Comparison of ENCODE assay signal across 19 mouse cellular contexts in genomic region chr4:44103620-44104019, GRCm38 (mm10). TPM values are rescaled to one million over a fixed set of nuclear protein-coding genes. Genes with fewer than 3 reads are reported as not detected.
A peak's percentile ranks its signal among the peaks of the same experiment; 100 is the strongest.
DNase-seq lines count a peak whose midpoint lies in the region; ATAC-seq and TF ChIP-seq lines count a peak whose summit lies in the region.
"Had no signal": no experiment of that assay in that cellular context is flagged by ENCODE, and none has a peak within 500 bp of the region (broad histone marks: within the 10 kb centered on the region; RNA-seq: fewer than 3 reads in every experiment).

No protein-coding gene starts in this region.

- H3K36me3 ChIP-seq in hindbrain, embryonic 10.5 days, result no peaks in the 10 kb centered on the region
- no peaks in the 10 kb centered on the region for H3K36me3 ChIP-seq in hindbrain, embryonic 14.5 days (replicated peaks; ENCODE audit: control insufficient read depth, insufficient read depth)
- H3K36me3 ChIP-seq in limb, embryonic 10.5 days, result no peaks in the 10 kb centered on the region
- no peaks in the 10 kb centered on the region for H3K36me3 ChIP-seq in stomach, postnatal 0 days (ENCODE audit: control insufficient read depth, insufficient read depth, low read length)
- H3K36me3 ChIP-seq: embryonic facial prominence, embryonic 13.5 days; forebrain, embryonic 12.5 days; heart, embryonic 13.5 days; limb, embryonic 12.5 days; midbrain, embryonic 13.5 days had no signal

- H3K27me3 ChIP-seq in hindbrain, embryonic 10.5 days (ENCODE audit: insufficient read depth, poor library complexity, severe bottlenecking), result no peaks in the 10 kb centered on the region; the same call in 1 of the 2 replicates
- no peaks in the 10 kb centered on the region for H3K27me3 ChIP-seq in hindbrain, embryonic 14.5 days (ENCODE audit: control insufficient read depth, insufficient read depth, low read length)
- H3K27me3 ChIP-seq in limb, embryonic 10.5 days (ENCODE audit: low read depth, poor library complexity, severe bottlenecking), result no peaks in the 10 kb centered on the region
- H3K27me3 ChIP-seq in stomach, postnatal 0 days (ENCODE audit: control insufficient read depth, insufficient read depth, low read length), result no peaks in the 10 kb centered on the region
- H3K27me3 ChIP-seq: embryonic facial prominence, embryonic 13.5 days; forebrain, embryonic 12.5 days; heart, embryonic 13.5 days; limb, embryonic 12.5 days; midbrain, embryonic 13.5 days had no signal

- 0 out of 2 replicates have a peak overlapping the region, but pooled peaks have one; percentile 45 for H3K27ac ChIP-seq in hindbrain, embryonic 10.5 days
- no peak overlapping the region for H3K27ac ChIP-seq in hindbrain, embryonic 14.5 days
- peak overlapping the region; percentile 72 for H3K27ac ChIP-seq in limb, embryonic 10.5 days
- H3K27ac ChIP-seq in stomach, postnatal 0 days (replicated peaks), result 0 out of 2 replicates have a peak overlapping the region, but pooled peaks have one; percentile 18
- H3K27ac ChIP-seq: embryonic facial prominence, embryonic 13.5 days; forebrain, embryonic 12.5 days; macrophage; midbrain, embryonic 13.5 days had no signal

- 91% methylated on average over 8 of the region's 8 CpGs for WGBS in hindbrain, embryonic 10.5 days
- WGBS in hindbrain, embryonic 14.5 days, result 82% methylated on average over 8 of the region's 8 CpGs
- 82% methylated on average over 8 of the region's 8 CpGs for WGBS in limb, embryonic 10.5 days
- 60% methylated on average over 8 of the region's 8 CpGs for WGBS in stomach, postnatal 0 days

- DNase-seq in hindbrain, embryonic 10.5 days (ENCODE audit: low spot score), result no peak
- DNase-seq in hindbrain, embryonic 14.5 days (ENCODE audit: low spot score), result no peak
- peak; percentile 10 for DNase-seq in T-cell, adult 2 months (ENCODE audit: low spot score)
- DNase-seq in limb, embryonic 10.5 days (ENCODE audit: low spot score), result peak; percentile 31
- DNase-seq in stomach, postnatal 0 days (ENCODE audit: low spot score), result peak; percentile 61
- DNase-seq in ovary, postnatal 10 days (ENCODE audit: low spot score), result no peak
- no peak for DNase-seq in testis, postnatal 14 days (ENCODE audit: low spot score)
- DNase-seq in kidney, adult 8-10 months, result no peak
- DNase-seq: cerebellum, adult 11-12 months; cerebellum, postnatal 36 days; gastrocnemius, postnatal 25 days; right cerebral cortex, postnatal 14 days had no signal

- no peak overlapping the region for H3K4me2 ChIP-seq in hindbrain, embryonic 14.5 days (replicated peaks)
- H3K4me2 ChIP-seq in stomach, postnatal 0 days (replicated peaks; ENCODE audit: low read depth), result no peak overlapping the region
- H3K4me2 ChIP-seq: embryonic facial prominence, embryonic 13.5 days; forebrain, embryonic 12.5 days; heart, embryonic 13.5 days; limb, embryonic 12.5 days; midbrain, embryonic 13.5 days had no signal

- no peak overlapping the region for H3K4me3 ChIP-seq in hindbrain, embryonic 10.5 days
- H3K4me3 ChIP-seq in hindbrain, embryonic 14.5 days (replicated peaks; ENCODE audit: low read length), result no peak overlapping the region
- no peak overlapping the region for H3K4me3 ChIP-seq in limb, embryonic 10.5 days
- H3K4me3 ChIP-seq in stomach, postnatal 0 days (ENCODE audit: low read depth, low read length), result no peak overlapping the region
- H3K4me3 ChIP-seq: embryonic facial prominence, embryonic 13.5 days; forebrain, embryonic 12.5 days; heart, embryonic 13.5 days; limb, embryonic 12.5 days; midbrain, embryonic 13.5 days had no signal

- TF ChIP-seq EP300 in stomach, postnatal 0 days (optimal IDR thresholded peaks at IDR 0.05), result no peak

- no peak overlapping the region for H3K9ac ChIP-seq in hindbrain, embryonic 14.5 days
- H3K9ac ChIP-seq in stomach, postnatal 0 days (ENCODE audit: low read length), result no peak overlapping the region
- H3K9ac ChIP-seq: embryonic facial prominence, embryonic 13.5 days; forebrain, embryonic 12.5 days; heart, embryonic 13.5 days; limb, embryonic 12.5 days; midbrain, embryonic 13.5 days had no signal

- peaks cover 39% of the 10 kb centered on the region for H3K4me1 ChIP-seq in hindbrain, embryonic 10.5 days (replicated peaks)
- 0 out of 2 replicates have a peak, but pooled peaks cover 10% of the 10 kb centered on the region for H3K4me1 ChIP-seq in hindbrain, embryonic 14.5 days (replicated peaks; ENCODE audit: control insufficient read depth, insufficient read depth, low read length)
- H3K4me1 ChIP-seq in limb, embryonic 10.5 days, result peaks cover 61% of the 10 kb centered on the region
- H3K4me1 ChIP-seq in stomach, postnatal 0 days (replicated peaks; ENCODE audit: control insufficient read depth, insufficient read depth), result peaks cover 11% of the 10 kb centered on the region

- ATAC-seq in hindbrain, embryonic 14.5 days (ENCODE audit: low FRiP score), result no peak
- peak; percentile 82 for ATAC-seq in stomach, postnatal 0 days (ENCODE audit: low FRiP score, low TSS enrichment)
- ATAC-seq: inflammation-experienced regulatory T-cells, adult 6 months; midbrain, embryonic 13.5 days had no signal

- no peak for TF ChIP-seq CTCF in stomach, postnatal 0 days (IDR thresholded peaks at IDR 0.05; ENCODE audit: low read depth)

- H3K9me3 ChIP-seq in hindbrain, embryonic 10.5 days, result no peaks in the 10 kb centered on the region
- H3K9me3 ChIP-seq in hindbrain, embryonic 14.5 days (ENCODE audit: control insufficient read depth, low read length), result no peaks in the 10 kb centered on the region
- H3K9me3 ChIP-seq in limb, embryonic 10.5 days (replicated peaks), result no peaks in the 10 kb centered on the region
- H3K9me3 ChIP-seq in stomach, postnatal 0 days (ENCODE audit: control insufficient read depth, low read length), result no peaks in the 10 kb centered on the region
- H3K9me3 ChIP-seq: embryonic facial prominence, embryonic 13.5 days; forebrain, embryonic 12.5 days; heart, embryonic 13.5 days; limb, embryonic 12.5 days; midbrain, embryonic 13.5 days had no signal

RNA-seq across cellular contexts. Expression of gene Gne, which starts 19.6 kb away (rescaled TPM):
- 20.0 and 20.1 TPM in 2 replicates for polyA plus RNA-seq in hindbrain, embryonic 10.5 days (2016; fragmentation: Nextera tagmentation; extraction: Ambion mirVana)
- polyA plus RNA-seq in hindbrain, embryonic 14.5 days (2014; fragmentation: Nextera tagmentation; extraction: Ambion mirVana), result 32.1 and 35.1 TPM in 2 replicates
- 22.7 and 25.3 TPM in 2 replicates for polyA plus RNA-seq in limb, embryonic 10.5 days (2016; fragmentation: Nextera tagmentation; extraction: Ambion mirVana)
- 19.2 and 21.1 TPM in 2 replicates for polyA plus RNA-seq in stomach, postnatal 0 days (2015; fragmentation: Nextera tagmentation; extraction: Ambion mirVana)

Comparison
In these comparisons a context has a peak if more than half of its experiments do, and no peak if none do; other contexts are left out.
1. DNase-seq: peak in T-cell, adult 2 months (single experiment), limb, embryonic 10.5 days (single experiment) and stomach, postnatal 0 days (single experiment); none in hindbrain, embryonic 10.5 days (single experiment), hindbrain, embryonic 14.5 days (single experiment), ovary, postnatal 10 days (single experiment), testis, postnatal 14 days (single experiment) and kidney, adult 8-10 months (0 of 2).